Mouse (Mus musculus) embryonic facial prominence, embryonic 10.5 days (tissue): ENCODE results near the gene Fam213b. TPM values are rescaled to one million over a fixed set of nuclear protein-coding genes. Genes with fewer than 3 reads are reported as not detected.

Source experiments
- DNase-seq: peaks from one replicate; pipeline ENCODE4 v3.0.0-alpha.2; 2017; ENCODE audit warnings: low spot score
- H3K27ac ChIP-seq: fragments of 300-500 bp; sonication (generic); replicated peaks from 2 replicates; pipeline ENCODE4 v1.5.1; 2016; ENCODE audit warnings: mild to moderate bottlenecking
- H3K27me3 ChIP-seq: fragments of 300-500 bp; sonication (generic); replicated peaks from 2 replicates; pipeline ENCODE4 v1.6.1; 2016; ENCODE audit warnings: low read depth, mild to moderate bottlenecking; ENCODE audit not compliant: poor library complexity, severe bottlenecking
- H3K36me3 ChIP-seq: fragments of 300-500 bp; sonication (generic); replicated peaks from 2 replicates; pipeline ENCODE4 v1.6.1; 2016; ENCODE audit warnings: mild to moderate bottlenecking, moderate library complexity
- H3K4me1 ChIP-seq: fragments of 300-500 bp; sonication (generic); 2 replicates; pipeline ENCODE4 v1.6.1; 2016
- H3K4me3 ChIP-seq: fragments of 300-500 bp; sonication (generic); 2 replicates; pipeline ENCODE4 v1.5.1; 2016; ENCODE audit warnings: mild to moderate bottlenecking, moderate library complexity
- H3K9me3 ChIP-seq: fragments of 300-500 bp; sonication (generic); 2 replicates; pipeline ENCODE4 v1.6.1; 2016; ENCODE audit warnings: mild to moderate bottlenecking
- WGBS: fragments of 180-500 bp; shearing (Covaris S2); methylation state at CpG from one replicate; pipeline ENCODE4 v1.1.7; 2016; 5-methylcytosine and 5-hydroxymethylcytosine counted together
- polyA plus RNA-seq: library from polyadenylated mRNA; unstranded; fragments of >200 nt; fragmentation: Nextera tagmentation; extraction: Ambion mirVana; gene quantifications from 2 replicates; pipeline ENCODE4 v1.2.1, GENCODE M21; 2016

The Fam213b gene
- polyA plus RNA-seq, 1 experiment from 2014 or later = 42.3 TPM

GRCm38 (mm10) chr4:154887593-154888250 is 11.2 kb downstream of the Fam213b start:
- WGBS = 83% methylated on average over 15 of the region's 15 CpGs
- Histone ChIP-seq H3K4me3 (no peak overlapping the region), H3K36me3 (no peaks in the 10 kb centered on the region), H3K9me3 (no peaks in the 10 kb centered on the region), H3K27me3 (0 out of 2 replicates have a peak, but pooled peaks cover 3% of the 10 kb centered on the region), H3K27ac (no peak overlapping the region), H3K4me1 (peaks cover 20% of the 10 kb centered on the region)
- no peak for DNase-seq

GRCm38 (mm10) chr4:154886876-154887592 is 11.9 kb downstream of the Fam213b start:
- Histone ChIP-seq H3K27me3 (0 out of 2 replicates have a peak, but pooled peaks cover 3% of the 10 kb centered on the region), H3K36me3 (no peaks in the 10 kb centered on the region), H3K4me3 (no peak overlapping the region), H3K4me1 (peaks cover 20% of the 10 kb centered on the region), H3K27ac (peak overlapping the region; percentile 30), H3K9me3 (no peaks in the 10 kb centered on the region)
- whole genome bisulfite sequencing = 77% methylated on average over 13 of the region's 13 CpGs
- no peak for DNase-seq

- Histone ChIP-seq H3K36me3 (no peaks in the 10 kb centered on the region), H3K27me3 (peaks cover 3% of the 10 kb centered on the region; the same call in 1 of the 2 replicates), H3K4me1 (peaks cover 20% of the 10 kb centered on the region), H3K27ac (no peak overlapping the region), H3K9me3 (no peaks in the 10 kb centered on the region), H3K4me3 (no peak overlapping the region)
- WGBS = 77% methylated on average over 11 of the region's 11 CpGs
- DNase-seq = no peak
These were observed 13.5 kb downstream of the Fam213b start for GRCm38 (mm10) chr4:154885416-154885815.

GRCm38 (mm10) chr4:154882014-154882659 is 16.8 kb downstream of the Fam213b start:
- H3K27ac ChIP-seq = no peak overlapping the region
- no peaks in the 10 kb centered on the region; the same call in 1 of the 2 replicates for H3K27me3 ChIP-seq
- no peak for DNase-seq
- no peak overlapping the region for H3K4me3 ChIP-seq
- no peaks in the 10 kb centered on the region for H3K36me3 ChIP-seq
- H3K9me3 ChIP-seq = no peaks in the 10 kb centered on the region
- H3K4me1 ChIP-seq = peaks cover 28% of the 10 kb centered on the region
- WGBS = 32% methylated on average over 14 of the region's 14 CpGs

- Histone ChIP-seq H3K27me3 (no peaks in the 10 kb centered on the region; the same call in 1 of the 2 replicates), H3K9me3 (no peaks in the 10 kb centered on the region), H3K36me3 (no peaks in the 10 kb centered on the region), H3K27ac (no peak overlapping the region), H3K4me1 (peaks cover 14% of the 10 kb centered on the region; the same call in 1 of the 2 replicates), H3K4me3 (no peak overlapping the region)
- WGBS = 87% methylated on average over 6 of the region's 6 CpGs
- DNase-seq = no peak
These were observed 18.2 kb downstream of the Fam213b start for GRCm38 (mm10) chr4:154880730-154881129.

GRCm38 (mm10) chr4:154877864-154878548 is 20.9 kb downstream of the Fam213b start:
- peak overlapping the region; percentile 86 for H3K27ac ChIP-seq

GRCm38 (mm10) chr4:154873186-154873585 is 25.7 kb downstream of the Fam213b start:
- Histone ChIP-seq H3K4me3 (no peak overlapping the region), H3K27ac (no peak overlapping the region), H3K9me3 (no peaks in the 10 kb centered on the region), H3K36me3 (no peaks in the 10 kb centered on the region), H3K27me3 (peaks cover 38% of the 10 kb centered on the region), H3K4me1 (peaks cover 21% of the 10 kb centered on the region)
- no peak for DNase-seq
- 81% methylated on average over 6 of the region's 6 CpGs for WGBS

More at GRCm38 (mm10) chr4:154877864-154878548, 20.9 kb downstream of the Fam213b start:
- peak; percentile 95 for DNase-seq
- H3K4me1 ChIP-seq = peaks cover 11% of the 10 kb centered on the region; the same call in 1 of the 2 replicates
- no peaks in the 10 kb centered on the region for H3K36me3 ChIP-seq
- WGBS = 11% methylated on average over 17 of the region's 18 CpGs
- no peaks in the 10 kb centered on the region; the same call in 1 of the 2 replicates for H3K27me3 ChIP-seq
- peak overlapping the region; percentile 57 for H3K4me3 ChIP-seq
- no peaks in the 10 kb centered on the region for H3K9me3 ChIP-seq

- DNase-seq = peak; percentile 79
- Histone ChIP-seq H3K4me3 (peak overlapping the region; percentile 48), H3K27me3 (peaks cover 52% of the 10 kb centered on the region), H3K9me3 (no peaks in the 10 kb centered on the region), H3K27ac (peak overlapping the region; percentile 41; the same call in 1 of the 2 replicates), H3K36me3 (no peaks in the 10 kb centered on the region), H3K4me1 (peaks cover 20% of the 10 kb centered on the region)
- WGBS = 2% methylated on average over 13 of the region's 13 CpGs
These were observed 27.1 kb downstream of the Fam213b start for GRCm38 (mm10) chr4:154871757-154872251.

GRCm38 (mm10) chr4:154870721-154871120 is 28.2 kb downstream of the Fam213b start:
- peaks cover 58% of the 10 kb centered on the region for H3K27me3 ChIP-seq
- 69% methylated on average over 4 of the region's 4 CpGs for WGBS
- no peaks in the 10 kb centered on the region for H3K9me3 ChIP-seq
- no peaks in the 10 kb centered on the region for H3K36me3 ChIP-seq
- H3K27ac ChIP-seq = no peak overlapping the region
- DNase-seq = no peak
- peaks cover 20% of the 10 kb centered on the region for H3K4me1 ChIP-seq
- H3K4me3 ChIP-seq = no peak overlapping the region

- H3K9me3 ChIP-seq = no peaks in the 10 kb centered on the region
- H3K27ac ChIP-seq = no peak within 1 kb of the TSS
- no peak for DNase-seq
- peaks cover 29% of the 10 kb centered on the region for H3K4me1 ChIP-seq
- WGBS = 87% methylated on average over 7 of the region's 7 CpGs
- no peaks in the 10 kb centered on the region for H3K36me3 ChIP-seq
- no peak within 1 kb of the TSS for H3K4me3 ChIP-seq
- H3K27me3 ChIP-seq = peaks cover 58% of the 10 kb centered on the region
These were observed 29.5 kb downstream of the Fam213b start, which contains the start of gene Mmel1 for GRCm38 (mm10) chr4:154869440-154869839. Mmel1 (plus strand) TSS chr4:154869585.

GRCm38 (mm10) chr4:154867257-154867656 is 31.7 kb downstream of the Fam213b start:
- WGBS = 86% methylated on average over 6 of the region's 6 CpGs
- Histone ChIP-seq H3K27me3 (peaks cover 57% of the 10 kb centered on the region), H3K9me3 (no peaks in the 10 kb centered on the region), H3K4me1 (peaks cover 36% of the 10 kb centered on the region), H3K4me3 (no peak overlapping the region), H3K27ac (no peak overlapping the region; the same call in 1 of the 2 replicates), H3K36me3 (no peaks in the 10 kb centered on the region)
- no peak for DNase-seq

- Histone ChIP-seq H3K4me1 (peaks cover 28% of the 10 kb centered on the region), H3K9me3 (no peaks in the 10 kb centered on the region), H3K27ac (no peak overlapping the region; the same call in 1 of the 2 replicates), H3K27me3 (peaks cover 48% of the 10 kb centered on the region), H3K4me3 (no peak overlapping the region), H3K36me3 (no peaks in the 10 kb centered on the region)
- WGBS = 89% methylated on average over 5 of the region's 5 CpGs
- no peak for DNase-seq
These were observed 32.5 kb downstream of the Fam213b start for GRCm38 (mm10) chr4:154866391-154866790.
